Mouse (Mus musculus) adrenal gland, adult (tissue): ENCODE results near the gene Exoc8.
A peak's percentile ranks its signal among the peaks of the same experiment; 100 is the strongest.

Source experiments
- DNase-seq, 2 experiments: peaks; one replicate each; pipeline ENCODE4 v3.0.0; 2022 to 2023; ENCODE audit warnings: low spot score in 1 of 2; ENCODE audit not compliant: inconsistent age in 2 of 2

The Exoc8 gene

GRCm38 (mm10) chr8:124859466-124859865, 38.0 kb downstream of the Exoc8 start:
- peak in 1 of 2 experiments; percentile 64 for DNase-seq

GRCm38 (mm10) chr8:124853511-124853910, 44.0 kb downstream of the Exoc8 start:
- no peak for DNase-seq

GRCm38 (mm10) chr8:124845573-124845972, 51.9 kb downstream of the Exoc8 start:
- DNase-seq = no peak

GRCm38 (mm10) chr8:124845131-124845530, 52.4 kb downstream of the Exoc8 start:
- DNase-seq = no peak
